Mouse (Mus musculus) yolk sac, embryonic 10.5 days (tissue): ENCODE data around the gene Aldob.
A peak's percentile ranks its signal among the peaks of the same experiment; 100 is the strongest.

ENCODE experiments used
- DNase-seq: peaks from one replicate; pipeline ENCODE4 v3.0.0-alpha.2; 2017; ENCODE audit warnings: low spot score

Aldob gene

GRCm38 (mm10) chr4:49549383-49549782 lies at the start of gene Aldob:
Gene Aldob (minus strand): TSS chr4:49549546.
- peak; percentile 68 for DNase-seq

DNA sequence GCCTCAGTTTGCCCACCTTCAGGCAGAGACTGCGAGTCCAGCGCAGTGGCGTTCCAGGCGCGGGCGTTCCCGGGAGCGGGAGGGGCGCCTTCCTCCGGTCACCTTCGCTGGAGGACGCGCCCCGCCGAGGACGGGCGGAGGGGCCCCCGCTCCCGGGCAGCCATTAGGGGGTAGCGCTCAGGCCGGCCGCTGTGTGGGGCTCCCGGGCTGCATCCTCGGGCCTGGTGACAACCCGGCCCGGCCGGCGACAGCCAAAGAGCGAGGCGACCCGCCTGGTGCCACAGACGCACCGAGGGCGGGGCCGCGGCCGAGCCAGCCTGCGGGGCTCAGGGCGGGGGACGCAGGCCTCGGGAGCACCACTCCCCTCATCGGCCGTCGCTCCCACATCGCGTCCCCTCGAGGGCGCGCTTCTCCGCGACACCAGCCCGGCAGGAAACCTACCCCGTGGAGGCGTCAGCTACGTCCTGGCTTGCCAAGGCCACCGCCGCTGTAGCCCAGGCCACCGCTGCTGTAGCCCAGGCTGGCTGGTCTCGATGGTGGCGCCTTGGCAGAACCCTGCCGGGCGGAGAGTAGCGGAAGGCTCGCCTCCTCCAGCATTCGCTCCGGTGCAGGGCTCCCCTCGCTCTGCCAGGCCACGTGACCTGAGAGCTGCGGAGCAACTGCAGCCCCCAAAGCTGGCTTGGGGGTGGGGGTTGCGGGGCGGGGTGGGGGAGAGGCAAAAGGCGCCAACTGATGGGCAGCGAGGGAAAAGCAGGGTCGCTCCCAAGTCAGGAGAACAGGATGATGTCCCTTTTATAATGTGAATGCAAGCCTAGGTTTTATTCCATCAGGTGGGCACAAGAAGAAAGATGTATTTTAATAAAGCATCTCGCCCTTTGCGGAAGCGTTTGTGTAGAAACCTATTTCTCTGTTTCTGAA lies 48.1 kb upstream of the Aldob start, which contains the start of gene Tmem246:
Tmem246 (minus strand) TSS at position 694 of the 918 bp plus-strand sequence.
- DNase-seq = peak; percentile 67

DNA sequence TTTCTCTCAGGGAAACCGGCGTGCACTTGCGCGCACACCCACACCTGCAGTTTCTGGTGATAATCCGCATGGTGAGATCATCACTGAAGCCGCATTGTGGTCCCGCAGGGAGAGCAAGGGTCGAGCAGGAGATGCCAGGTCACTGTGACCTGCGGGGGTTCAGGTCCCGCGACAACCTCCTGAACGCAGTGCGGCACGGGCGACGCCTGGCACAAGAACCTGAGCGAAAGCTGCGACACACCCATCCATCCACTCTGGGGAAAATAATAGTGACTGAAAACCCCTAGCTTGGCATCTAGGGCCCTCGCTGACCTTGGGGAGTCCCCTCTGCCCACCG lies 47.5 kb upstream of the Aldob start:
- no peak for DNase-seq

- DNase-seq = no peak
These were observed 40.8 kb upstream of the Aldob start for GRCm38 (mm10) chr4:49590152-49590551.

GRCm38 (mm10) chr4:49586811-49587210 lies 37.5 kb upstream of the Aldob start:
- DNase-seq = no peak

GRCm38 (mm10) chr4:49585524-49586101 lies 36.3 kb upstream of the Aldob start:
- DNase-seq = no peak

DNA sequence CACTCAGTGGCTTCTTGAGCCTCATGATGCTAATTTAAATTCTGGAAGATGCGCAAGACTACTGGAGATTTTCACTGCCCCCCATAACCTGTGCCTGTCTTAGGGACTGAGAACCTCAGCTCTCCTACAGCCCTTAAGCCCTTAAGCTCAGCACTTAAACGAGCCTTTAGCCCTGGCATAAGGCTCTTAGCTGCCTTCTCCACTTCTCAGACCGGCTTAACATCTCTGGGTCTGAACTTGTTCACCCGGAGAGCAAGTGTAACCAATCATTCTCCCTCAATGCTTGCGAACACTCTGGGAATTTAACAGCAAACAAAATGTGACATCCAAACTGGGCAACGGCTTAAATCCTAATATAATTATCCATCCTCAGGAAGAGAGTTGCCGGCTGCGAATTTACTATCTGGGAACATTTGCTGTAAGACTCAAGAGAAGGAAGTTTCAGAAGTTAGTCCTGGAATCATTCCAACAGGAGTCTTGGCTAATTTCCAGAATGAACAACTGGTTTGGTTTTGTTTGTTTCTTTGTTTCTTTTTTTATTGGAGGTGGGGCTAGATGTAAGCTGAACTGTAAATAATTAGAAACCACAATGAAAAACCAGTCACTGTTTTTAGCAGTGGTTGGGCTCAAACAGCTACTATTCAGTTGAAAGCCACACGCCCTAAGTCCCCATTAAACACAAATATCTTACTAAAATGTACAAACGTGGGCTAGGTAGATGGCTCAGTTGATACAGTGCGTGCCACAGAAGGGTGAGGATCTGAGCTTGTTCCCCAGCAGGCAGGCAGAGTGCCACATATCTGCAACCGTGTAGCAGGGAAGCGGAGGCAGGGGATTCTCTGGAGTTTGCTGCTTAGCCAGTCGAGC lies 34.9 kb upstream of the Aldob start:
- DNase-seq = no peak

DNA sequence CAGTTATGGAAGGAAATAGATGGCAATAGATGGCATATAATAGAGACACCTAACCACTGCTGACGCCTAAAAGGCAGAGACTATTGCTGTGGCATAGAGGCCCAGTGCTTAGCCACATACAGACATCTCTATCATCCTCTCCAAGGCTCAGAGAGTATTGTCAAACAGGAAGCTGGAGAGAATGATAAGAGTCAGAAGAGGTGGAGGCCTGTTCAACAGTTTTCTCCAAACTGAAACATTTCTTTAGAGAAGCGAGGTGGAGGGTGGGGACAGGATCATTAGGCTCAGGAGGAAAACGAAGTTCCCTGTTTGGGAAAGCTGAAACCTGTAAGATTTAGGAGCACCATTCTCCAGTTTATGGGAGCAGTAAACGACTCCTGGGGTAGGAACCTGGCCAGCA lies 31.9 kb upstream of the Aldob start:
- DNase-seq = no peak

DNA sequence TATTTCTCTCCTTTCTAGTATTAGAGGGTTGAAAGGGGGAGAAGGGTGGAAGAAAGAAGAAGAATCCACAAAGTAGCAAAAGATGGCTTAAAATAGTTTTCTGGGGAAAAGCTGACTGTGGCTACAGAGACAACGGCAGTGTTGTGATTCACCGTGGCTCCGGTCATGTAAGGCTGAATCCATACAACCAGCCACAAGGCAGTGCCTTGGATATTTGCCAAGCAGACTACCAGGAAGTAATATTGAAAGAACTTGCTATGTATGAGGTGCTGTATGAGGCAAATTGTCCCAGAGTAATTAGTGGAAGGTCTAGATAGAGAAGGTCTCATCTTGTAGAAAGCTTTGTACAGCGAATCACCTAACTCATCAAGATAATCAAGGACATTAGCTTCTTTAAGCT lies 22.8 kb upstream of the Aldob start:
- no peak for DNase-seq

DNA sequence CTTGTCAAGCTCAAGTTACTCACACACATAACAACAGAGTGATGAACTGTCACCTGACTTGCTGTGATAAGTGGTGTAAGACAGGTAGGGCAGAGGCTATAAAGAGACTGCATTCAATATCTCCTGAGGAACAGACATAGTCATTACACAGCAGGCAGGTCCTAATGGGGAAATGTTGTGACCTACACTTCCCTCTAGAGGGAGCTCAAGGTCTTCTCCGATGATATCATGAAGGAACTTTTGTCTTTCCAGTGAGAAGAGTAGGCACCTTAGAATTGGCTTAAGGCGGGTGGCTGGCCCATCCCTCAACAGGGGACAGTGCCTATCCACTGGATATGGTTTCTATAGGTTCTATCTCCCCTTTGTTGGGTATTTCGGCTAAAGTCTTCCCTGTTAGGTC lies 18.3 kb upstream of the Aldob start:
- DNase-seq = no peak

DNA sequence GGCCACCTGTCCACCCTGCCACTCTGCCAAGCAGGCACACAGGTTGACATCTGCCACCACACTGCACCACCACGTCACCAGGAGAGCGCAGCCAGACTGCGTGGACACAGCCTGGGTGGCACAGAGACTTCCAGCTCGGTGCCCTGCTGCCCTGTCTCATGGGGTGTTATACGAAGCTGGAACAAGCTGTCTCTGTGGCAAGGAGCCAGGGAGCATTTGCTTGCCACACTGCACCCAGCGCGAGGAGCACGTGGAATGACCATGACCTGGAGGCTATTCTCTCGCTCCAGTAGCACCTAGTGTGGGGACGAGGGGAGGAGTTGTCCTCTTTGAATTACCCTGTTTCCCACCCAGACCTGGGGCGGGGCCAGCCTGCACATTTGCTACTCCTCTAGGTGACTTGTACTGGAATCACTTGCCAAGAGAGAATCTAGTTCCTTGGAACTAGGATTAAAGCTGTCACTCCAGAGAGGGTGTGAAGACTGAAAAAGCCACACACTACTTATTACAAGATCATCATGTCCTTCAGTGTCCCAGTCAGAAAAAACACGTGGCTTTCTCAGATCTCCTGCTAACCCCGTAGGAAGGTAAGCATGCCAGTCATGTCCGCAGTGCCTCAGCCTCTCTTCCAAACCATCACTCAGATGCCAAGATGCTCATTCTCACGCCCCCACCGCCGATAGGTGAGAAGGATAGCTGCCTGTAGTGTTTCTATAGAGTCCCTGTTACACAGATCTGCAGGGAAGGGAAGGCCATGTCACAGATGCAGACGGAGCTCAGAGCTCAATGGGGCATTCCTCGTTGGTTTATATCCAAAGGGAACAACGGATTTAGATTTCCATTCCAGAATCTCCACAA lies 10.8 kb upstream of the Aldob start:
- no peak for DNase-seq

DNA sequence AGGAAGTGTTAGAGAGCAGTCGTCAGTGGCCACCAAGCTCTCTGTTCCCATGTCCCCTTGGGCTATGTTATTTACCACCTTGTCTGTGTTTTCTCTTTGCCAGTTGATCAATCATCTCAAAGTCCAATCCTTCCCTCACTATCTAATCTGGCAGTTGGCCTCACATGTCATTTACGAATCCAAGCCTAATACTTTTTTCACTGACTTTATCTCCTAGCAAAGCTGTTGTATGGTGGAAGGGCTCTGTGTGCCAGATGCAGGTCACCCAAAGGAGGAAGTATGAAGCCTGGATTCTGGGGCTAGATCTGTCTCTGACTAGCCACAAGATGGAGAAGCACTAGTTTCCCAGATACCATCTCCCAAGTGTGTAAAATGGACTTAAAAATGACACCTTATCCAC lies 8.8 kb upstream of the Aldob start:
- no peak for DNase-seq

- DNase-seq = no peak
These were observed 8.0 kb upstream of the Aldob start for GRCm38 (mm10) chr4:49557375-49557774.

DNA sequence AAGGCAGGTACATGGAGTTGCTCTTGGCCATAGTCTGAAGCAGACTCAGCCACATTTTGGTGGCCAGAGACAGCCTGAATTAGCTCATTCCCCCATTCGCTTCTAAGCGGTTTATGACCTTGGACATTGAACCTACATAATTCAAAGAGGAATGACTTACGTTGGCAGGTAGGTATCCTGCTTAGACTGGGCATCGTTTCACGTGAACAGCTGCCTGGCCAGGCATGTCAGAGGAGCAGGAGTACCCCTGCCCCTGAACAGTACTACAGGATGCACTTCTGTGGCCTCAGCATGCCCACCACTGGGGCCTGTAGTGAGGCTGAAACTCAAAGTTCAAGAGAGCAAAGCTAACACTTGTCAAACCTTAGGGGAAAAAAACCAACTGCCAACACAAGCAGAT lies 4.0 kb upstream of the Aldob start:
- DNase-seq = no peak

DNA sequence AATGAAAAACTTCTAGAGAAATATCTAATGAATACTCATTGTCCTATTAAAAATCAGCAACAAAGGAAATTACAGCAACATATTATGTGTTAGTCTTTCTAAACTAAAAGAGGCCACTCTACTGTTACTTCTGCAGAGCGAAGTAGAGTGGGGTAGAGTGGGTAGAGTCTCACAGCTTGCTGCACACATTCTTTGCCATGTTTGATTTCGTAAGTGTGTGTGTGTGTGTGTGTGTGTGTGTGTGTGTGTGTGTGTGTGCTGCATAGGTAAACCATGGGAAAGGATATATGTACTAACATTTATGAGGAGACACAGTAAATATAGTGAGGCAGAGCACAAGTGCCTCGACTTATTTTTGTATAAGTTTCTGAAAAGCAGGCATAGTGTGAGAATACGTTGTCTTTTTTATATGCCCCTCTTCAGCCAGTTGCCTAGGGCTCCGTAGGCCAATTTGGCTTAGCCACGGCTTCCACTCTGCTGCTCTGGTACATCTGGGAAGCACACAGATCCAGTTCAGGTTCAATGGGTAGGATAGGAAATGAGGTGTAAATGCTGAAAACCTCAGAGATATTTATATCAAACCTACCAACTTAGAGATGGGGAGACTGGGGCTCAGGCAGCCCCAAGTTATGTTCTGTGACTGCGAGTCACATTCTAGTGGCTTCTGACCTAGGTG lies 1.7 kb downstream of the Aldob start:
- DNase-seq = no peak

GRCm38 (mm10) chr4:49546873-49547543 lies 2.3 kb downstream of the Aldob start:
- DNase-seq = peak; percentile 80

DNA sequence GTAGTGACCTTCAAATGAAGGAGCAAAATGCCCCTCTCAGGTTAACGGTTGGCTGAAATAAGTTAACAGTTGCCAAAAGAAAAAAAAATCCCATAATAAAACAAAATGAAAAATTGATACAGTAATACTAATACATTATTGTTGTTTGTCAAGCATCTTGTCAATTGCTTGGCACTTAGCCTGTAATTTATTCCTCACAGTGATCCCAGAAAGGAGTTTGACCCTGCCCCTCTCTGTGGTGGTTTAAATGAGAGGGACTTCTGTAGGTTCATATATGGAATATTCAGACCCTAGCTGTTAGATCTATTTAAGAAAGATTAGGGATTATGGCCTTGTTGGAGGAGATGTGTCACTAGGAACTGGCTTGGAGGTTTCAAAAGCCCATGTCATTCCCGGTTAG lies 3.3 kb downstream of the Aldob start:
- DNase-seq = no peak

- DNase-seq = no peak
These were observed 8.4 kb downstream of the Aldob start for GRCm38 (mm10) chr4:49540966-49541365.

- no peak for DNase-seq
These were observed 9.7 kb downstream of the Aldob start for GRCm38 (mm10) chr4:49539665-49540064.

DNA sequence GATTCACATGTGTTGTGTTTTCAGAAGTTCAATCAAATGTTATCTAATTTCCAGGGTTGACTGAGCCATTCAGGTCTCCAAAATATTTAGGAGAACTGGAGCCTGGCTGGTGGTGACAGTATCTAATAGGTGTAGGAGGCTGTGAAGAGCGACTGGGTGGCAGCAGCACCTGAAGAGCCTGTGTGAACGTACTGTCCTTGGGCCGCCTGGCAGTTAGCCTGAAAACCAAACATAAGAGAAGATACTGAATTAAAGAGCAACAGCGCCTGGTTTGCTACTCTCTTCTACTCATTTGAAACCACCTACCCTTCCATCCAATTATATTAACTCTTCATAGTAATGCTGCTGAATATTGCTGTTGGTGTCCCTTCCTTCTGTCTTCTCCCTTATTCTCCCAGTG lies 12.7 kb downstream of the Aldob start:
- no peak for DNase-seq
